Mouse (Mus musculus) frontal cortex, postnatal 25 days (tissue): ENCODE data around the gene Fxyd1.
A peak's percentile ranks its signal among the peaks of the same experiment; 100 is the strongest.

ENCODE experiments used
- DNase-seq, 2 experiments: peaks; one replicate each; pipeline ENCODE4 v3.0.0; 2022; ENCODE audit warnings: low spot score in 2 of 2

Fxyd1 gene

DNA sequence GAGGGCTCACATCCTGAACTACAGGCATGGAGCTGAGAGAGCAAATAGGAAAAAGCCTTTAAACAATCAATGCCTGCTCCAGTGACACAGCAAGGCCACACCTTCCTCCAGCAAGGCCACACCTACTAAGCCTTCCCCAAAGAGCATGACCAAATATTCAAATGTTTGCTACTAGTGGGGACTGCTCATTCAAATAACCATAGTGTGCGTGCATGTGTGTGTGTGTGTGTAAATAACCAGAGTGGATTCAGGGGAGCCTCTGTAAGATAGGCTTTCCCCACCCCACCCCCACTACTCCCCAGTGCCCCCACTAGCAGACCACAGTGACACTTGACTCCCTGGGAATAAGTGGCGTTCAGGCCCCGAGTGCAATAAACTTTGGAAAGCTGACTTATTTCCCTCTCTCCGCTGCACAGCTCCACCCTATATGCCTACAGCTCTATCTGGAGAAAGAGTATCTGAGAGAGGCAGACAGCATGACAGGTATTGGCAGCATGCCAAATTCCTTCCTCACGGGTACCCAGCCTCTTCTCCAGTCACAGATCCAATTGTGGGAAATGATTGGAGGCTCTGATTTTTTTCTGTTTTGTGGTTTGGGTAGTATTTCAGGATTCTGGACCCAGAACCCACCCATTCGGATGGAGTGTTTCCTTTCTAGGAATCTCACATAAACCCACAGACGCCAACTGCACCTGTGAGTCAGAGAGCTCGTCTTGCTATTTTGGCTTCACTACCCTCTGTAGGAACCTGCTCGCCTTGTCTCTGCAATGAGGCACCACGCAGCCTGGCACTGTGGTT, 39.7 kb downstream of the Fxyd1 start:
- peak; percentile 36 to 56 for DNase-seq

DNA sequence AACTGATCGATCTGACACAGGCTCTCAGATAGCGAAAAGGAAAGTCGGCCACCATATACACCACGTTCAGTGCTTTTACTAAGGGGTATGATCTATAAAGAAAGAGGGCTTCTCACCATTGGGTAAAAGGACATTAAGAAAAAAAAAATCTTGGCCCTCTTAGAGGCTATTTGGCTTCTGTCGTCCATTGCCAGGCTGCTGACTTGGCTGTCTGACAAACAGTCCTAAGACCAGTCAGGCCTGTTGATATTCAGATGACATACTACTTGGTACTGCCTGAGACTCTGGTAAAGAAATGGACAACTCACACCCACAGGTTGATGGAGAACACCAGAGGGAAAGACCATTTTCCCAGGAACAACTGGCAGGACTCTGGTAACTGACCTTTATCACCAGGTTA, 44.0 kb downstream of the Fxyd1 start:
- DNase-seq: no peak

DNA sequence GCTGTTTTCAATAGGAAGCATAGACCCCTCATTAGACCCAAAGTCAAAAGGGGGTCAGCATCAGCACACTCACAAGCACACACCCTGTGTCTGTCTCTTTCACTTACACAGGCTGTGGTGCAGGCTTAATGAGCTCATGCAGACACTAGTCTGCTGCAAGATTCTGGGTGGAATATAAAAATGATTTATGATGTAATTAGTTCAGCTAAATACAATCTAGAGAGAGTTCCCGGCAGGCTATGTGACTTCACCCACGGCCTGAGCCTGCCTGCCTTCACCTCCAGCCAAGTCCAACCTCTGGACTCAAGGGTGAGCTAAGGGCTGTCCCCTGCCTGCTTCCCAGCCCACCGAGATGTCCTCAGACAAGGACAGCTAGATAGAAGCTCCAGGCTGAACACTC, 48.1 kb downstream of the Fxyd1 start:
- no peak for DNase-seq

DNA sequence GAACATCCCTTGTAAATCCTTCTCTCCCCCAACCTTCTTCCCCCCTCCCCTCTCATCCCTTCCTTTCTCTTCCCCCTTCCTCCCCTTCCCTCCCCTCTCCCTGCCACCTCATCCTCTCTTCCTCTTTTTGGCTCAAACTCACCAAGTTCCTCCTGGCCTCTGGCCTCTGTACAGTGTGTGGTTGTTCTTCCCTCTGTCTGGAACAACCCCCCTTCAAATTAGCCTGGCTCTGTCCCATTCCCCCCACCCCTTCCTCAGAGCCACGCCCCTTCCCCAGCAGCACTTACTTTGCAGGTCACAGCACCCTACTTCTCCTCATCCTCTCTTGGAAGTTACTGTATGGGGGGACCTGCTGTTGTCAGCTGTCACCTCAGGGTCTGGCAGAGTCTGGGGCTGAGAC, 48.8 kb downstream of the Fxyd1 start:
- DNase-seq: no peak

DNA sequence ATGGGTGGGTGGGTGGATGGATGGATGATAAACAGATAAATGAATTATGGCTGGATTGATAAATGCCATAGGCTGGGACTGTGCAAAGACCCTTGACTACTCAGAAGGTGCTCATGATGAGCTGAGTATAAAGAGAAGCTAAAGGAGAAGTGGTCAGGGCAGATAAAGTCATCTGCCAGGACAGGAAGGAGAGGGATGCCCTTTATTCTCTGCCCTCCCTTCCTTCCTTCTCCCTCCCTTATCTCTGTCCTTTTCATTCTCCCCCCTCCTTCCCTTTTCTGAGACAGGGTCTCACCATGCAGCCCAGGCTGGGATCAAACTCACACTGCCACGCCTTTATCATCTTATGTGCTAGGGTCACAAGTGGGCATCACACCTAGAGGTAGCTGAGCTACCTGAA, 49.2 kb downstream of the Fxyd1 start:
- no peak for DNase-seq

DNA sequence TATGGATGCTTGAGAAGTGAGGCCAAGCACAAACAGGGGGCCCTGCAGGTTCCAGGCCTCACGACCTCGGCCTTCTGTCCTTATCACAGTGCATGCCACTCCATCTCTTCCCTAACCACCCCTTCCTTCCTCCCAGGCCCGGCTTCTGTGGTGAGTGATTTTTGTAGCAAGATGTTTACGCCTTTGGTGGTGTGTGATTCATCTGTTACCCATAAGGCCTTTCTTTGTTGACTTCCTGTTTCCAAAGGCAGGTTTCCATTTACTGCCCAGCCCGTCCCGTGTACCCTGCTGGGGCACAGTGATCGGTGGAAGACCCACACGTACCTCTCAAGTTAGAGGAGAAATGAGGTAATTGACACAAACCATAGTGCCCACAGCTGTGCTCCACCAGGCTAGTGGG, 54.3 kb downstream of the Fxyd1 start:
- DNase-seq: no peak
